Mouse (Mus musculus): ENCODE results near the gene Wdr4. TPM values are rescaled to one million over a fixed set of nuclear protein-coding genes. Genes with fewer than 3 reads are reported as not detected.

The Wdr4 gene
- total RNA-seq, 2 experiments from 2014 or later: 38.3 to 62.9 TPM

DNA sequence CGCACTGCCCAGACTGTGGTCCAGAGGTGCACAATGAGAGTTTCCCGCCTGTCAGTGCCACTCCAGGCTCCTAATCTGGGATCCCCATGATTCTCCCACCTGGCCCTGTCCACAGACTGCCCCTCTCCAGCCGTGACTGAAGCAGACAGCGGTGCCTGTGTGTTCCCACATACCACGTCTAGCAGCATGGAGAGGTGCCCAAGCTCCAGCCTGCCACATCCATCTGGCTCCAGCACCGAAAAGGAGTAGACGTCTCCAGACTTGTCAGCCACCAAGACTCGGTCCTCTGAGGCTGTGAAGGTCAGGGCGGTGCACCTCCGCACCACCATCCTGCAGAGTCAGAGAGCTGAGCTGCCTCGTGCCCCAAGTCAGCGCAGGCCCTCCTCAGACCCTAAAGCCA lies 16.4 kb downstream of the Wdr4 start:
- no peak for ATAC-seq (replicated peaks; ENCODE audit: low FRiP score, low TSS enrichment, poor library complexity, severe bottlenecking)

DNA sequence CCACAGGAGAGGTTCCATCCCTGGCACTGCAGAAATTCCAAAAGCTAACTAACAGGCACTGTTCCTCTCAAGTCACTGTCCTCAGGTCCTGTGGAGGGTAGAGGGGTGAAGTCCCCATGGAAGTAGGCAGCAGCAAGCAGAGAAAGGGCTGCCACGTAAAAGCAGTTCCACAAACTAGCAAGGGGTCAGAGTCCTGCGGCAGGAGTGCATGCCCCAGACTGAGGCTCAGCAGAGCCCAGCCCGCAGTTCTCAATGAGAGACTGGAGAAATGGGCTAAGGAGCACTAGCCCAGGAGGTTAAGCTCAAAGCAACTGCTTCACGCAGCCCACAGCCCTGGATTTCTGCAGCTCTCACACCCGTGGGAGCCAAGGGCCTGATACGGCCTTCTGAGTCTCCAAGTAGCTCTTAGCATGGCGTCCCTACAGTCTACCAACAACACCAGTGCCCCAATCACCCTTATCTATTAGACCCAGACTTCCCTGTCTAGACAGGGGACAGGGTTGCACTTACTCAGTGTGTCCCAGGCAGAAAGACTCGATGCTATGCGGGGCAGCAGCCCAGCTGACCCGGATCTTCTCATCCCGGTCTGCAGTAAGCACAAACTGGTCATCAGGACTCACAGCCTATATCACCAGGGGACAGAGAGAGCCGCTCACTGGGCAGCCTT lies 17.4 kb downstream of the Wdr4 start:
- ATAC-seq (replicated peaks; ENCODE audit: low FRiP score, low TSS enrichment, poor library complexity, severe bottlenecking): peak; percentile 91

DNA sequence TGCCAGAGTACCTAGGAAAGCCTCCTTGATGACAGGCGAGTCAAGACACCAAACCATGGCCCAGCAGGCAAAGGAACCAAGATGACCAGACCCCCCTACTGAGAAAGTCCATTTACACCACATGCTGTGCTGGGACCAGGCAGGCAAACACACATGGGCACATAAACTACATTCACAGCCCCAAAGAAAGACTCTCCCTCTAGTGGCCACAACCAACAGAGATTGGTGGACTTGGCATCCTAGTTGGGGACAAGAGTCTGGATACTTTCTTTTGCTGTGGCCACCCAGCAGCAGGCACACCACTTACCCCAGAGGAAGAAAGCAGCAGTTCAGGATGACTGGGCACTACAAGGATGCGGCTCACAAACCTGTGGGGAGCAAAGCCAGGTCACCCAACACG lies 18.9 kb downstream of the Wdr4 start:
- ATAC-seq (replicated peaks; ENCODE audit: low FRiP score, low TSS enrichment, poor library complexity, severe bottlenecking): no peak

DNA sequence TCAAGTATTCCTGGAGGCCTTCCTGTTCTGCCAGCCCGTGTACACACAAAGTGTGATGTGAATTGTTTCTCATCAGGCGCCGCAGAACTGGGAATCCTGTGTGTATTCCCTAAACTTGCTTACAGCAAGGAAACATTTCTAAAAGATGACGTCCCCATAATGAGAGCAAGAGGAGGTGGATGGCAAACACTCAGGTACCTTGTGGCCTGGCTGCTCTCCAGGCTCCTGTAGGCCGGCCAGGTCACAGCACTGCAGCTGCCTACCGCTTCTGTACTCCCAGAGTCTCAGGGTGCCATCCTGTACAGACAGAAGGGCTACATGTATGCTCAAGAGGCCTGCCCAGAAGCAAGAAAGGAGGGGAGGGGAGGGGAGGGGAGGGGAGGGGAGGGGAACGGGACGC lies 19.4 kb downstream of the Wdr4 start:
- ATAC-seq (replicated peaks; ENCODE audit: low FRiP score, low TSS enrichment, poor library complexity, severe bottlenecking): no peak

DNA sequence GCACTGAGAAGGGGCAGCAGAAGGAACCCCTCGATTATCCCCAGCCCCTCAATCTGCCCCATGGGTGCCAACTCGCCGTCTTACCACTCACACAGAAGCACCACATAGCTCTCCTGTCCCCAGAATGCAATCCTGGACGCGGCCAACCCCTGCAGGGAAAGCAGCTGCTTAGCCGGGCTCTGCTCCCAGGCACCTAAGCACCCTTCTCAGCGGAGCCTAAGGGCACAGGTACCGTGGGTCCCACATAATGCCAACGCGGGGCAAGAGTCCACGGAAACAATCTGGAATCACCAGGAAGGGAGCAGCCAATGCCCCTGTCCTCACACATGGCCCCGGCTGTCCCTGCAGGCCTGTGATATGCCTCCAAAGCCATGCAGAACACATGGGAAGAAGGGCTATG lies 20.1 kb downstream of the Wdr4 start:
- no peak for ATAC-seq (replicated peaks; ENCODE audit: low FRiP score, low TSS enrichment, poor library complexity, severe bottlenecking)

DNA sequence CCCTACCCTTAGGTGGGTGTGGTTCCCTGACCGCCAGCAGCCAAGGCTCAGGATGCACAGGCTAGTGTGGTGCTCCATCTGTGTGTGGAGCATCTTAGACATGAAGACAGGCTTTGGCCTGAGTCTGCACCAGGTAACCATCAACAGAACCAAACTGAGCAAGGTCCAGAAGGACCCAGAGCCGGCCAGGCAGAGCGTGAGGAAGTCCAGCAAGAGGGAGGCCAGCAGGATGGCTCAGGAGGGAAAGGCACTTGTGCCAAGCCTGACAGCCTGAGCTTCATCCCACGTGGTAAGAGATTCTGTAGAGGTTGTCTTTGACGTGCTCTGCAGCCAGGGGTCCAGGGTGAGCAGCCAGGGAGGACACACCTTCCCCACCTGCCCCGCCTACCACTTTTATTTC lies 22.1 kb downstream of the Wdr4 start:
- ATAC-seq (replicated peaks; ENCODE audit: low FRiP score, low TSS enrichment, poor library complexity, severe bottlenecking): no peak

DNA sequence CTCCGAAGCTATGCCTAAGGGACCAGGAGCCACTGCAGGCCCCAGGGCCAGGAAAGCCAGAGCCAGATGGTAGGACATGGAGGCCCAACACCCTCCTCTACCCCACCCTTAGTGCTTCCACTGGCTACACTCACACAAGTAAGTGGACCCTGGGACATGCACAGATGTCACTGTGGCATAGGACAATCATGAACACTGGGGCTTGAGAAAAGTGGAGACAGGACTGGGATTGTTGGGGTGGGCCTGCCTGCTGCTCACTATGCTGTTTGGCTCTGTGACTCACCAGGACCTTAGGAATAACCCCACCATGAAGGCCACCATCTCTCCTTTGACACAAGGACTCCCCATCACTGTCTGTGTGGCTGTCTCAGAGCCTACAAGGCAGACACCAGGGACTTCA lies 24.8 kb downstream of the Wdr4 start:
- ATAC-seq (replicated peaks; ENCODE audit: low FRiP score, low TSS enrichment, poor library complexity, severe bottlenecking): no peak

DNA sequence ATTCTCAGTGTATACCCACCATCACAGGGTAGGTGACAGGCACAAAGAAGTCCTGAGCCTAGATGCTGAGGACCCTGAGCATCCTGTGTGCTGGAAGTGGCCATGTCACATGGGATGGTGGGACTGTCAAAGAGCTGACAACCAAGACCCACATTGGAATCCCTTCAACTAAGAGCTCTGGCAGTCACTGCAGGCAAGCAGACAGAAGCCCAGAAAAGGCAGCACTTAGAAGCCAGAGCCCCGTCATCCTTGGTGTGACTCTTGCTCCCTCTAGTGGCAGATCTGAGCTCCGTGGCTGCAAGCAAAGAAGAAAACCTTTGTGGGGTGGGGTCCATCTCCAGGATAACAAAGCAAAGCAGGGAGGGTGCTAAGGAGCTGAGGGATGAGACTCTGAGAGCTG lies 27.4 kb downstream of the Wdr4 start:
- ATAC-seq (replicated peaks; ENCODE audit: low FRiP score, low TSS enrichment, poor library complexity, severe bottlenecking): peak; percentile 55; the same call in 1 of the 2 replicates

DNA sequence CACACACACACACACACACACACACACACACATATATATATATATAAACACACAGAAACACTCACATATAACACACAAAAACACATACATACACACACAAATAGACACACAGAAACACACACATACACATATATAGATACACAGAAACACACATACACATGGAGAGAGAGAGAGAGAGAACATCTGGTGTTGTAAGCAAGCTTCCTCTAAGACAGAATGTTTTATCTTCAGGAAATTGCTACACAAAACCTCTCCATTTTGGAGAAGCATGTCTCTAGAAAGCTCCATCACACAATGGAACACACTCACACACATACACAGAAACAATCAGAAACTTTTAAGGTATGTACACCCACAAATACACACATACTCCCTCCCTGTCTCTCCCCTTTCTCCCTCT lies 28.4 kb downstream of the Wdr4 start:
- no peak for ATAC-seq (replicated peaks; ENCODE audit: low FRiP score, low TSS enrichment, poor library complexity, severe bottlenecking)

DNA sequence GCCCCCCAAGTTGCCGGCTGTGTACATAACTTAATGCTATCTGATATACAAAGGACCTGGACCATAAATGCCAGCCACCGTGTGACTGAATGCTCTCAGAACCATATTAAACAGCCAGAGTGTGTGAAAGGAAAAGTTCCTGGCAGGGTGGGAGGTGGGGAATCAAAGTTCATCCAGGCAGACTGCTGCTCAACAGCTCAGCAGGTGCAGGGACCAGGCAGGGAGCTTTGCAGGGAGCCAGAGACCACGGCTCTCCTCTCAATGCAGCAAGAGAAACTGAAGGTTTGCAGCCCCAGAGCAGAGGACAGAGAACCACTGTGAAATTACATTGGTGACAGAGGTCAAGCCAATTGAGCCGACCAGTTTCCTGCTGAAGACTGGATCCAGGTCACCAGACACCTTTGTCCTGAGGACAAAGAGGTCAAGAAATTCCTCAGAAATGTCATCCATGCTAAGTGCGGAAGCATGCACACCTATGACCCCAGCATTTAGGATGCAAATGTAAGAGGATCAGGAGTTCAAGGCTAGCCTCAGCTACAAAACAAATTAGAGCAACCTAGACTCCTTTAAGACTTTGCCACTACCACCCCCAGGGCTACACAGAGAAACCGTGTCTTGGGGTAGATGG lies 32.2 kb downstream of the Wdr4 start:
- no peak for ATAC-seq (replicated peaks; ENCODE audit: low FRiP score, low TSS enrichment, poor library complexity, severe bottlenecking)

DNA sequence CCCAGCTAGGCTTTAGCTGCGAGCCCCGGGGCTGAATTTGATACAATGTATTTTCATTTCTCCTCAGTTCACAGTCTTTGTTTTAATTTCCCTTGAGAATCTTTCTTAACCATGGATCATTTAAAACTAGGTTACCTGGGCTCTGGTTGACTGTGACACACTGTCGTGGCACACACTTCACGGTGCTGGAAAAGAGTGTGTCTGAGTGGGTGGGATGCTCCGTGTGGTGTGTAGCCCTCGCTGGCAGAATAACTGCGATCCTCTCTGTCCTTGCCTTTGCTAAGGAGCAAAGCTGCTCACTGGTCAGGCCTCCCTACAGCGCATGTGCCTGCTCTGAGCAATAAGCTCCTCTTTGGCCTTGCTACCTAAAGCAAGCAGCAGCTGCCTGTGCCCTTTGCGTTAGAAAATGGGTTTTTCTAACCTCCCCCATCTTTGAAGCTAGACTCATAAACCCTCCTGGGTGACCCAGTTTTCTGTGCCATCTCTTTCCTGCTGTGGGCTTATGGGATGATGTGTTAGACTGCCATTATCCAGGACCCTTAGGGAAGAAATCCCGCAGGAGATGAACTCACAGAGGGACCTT lies 33.1 kb downstream of the Wdr4 start:
- no peak for ATAC-seq (replicated peaks; ENCODE audit: low FRiP score, low TSS enrichment, poor library complexity, severe bottlenecking)

DNA sequence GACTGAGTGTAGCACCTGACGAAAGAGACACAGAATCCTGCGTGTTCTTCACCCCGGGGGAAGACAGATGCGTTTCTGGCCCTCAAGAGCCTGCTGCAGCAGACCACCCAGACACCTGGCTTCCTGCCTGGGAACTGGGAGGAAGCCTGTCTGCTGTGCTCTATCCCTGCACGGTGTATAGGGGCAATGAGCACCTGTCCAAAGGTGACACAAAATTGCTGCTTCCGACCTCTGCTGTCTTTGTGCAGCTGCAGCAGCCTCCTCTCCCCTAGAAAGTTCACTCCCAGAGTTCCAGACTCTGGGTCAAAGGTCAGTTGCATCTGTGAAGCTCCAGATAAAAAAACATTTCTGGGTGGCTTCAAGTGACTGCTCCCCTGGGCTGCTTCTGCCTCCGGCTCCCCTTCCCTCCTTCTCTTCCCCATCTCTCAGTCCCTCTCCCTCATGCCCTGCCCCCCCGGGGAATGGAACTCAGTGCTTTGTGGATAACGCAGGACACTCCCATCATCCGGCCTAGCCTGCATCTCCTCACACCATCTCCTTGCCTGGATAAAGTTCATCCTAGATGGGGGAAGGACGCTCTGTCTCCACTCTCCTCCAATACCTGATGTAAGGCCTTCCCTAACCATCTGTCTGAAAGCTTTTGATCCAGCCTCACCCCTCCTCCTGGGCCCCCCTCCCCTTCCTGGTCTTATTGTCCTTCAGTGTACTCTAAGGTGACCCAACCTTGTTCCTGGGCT lies 40.5 kb downstream of the Wdr4 start:
- ATAC-seq (replicated peaks; ENCODE audit: low FRiP score, low TSS enrichment, poor library complexity, severe bottlenecking): no peak

DNA sequence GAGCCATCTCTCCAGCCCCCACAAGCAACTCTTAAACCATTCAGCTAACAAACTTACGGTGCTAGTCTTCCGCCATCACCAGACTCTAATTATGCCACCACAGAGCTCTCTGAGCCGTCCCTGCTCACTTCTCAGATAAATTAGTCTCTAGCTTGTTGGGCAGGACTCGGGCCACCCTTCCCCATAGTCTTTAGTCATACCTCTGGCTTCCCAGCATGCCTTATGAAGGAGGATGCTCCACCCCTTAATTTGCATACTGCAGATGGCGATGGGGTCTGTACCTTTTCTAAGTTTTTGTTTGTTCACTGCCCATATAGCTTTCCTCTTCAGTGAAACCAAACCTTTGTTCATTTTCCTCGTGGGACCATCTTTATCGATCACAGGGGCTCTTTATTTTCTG lies 41.2 kb downstream of the Wdr4 start:
- ATAC-seq (replicated peaks; ENCODE audit: low FRiP score, low TSS enrichment, poor library complexity, severe bottlenecking): no peak

DNA sequence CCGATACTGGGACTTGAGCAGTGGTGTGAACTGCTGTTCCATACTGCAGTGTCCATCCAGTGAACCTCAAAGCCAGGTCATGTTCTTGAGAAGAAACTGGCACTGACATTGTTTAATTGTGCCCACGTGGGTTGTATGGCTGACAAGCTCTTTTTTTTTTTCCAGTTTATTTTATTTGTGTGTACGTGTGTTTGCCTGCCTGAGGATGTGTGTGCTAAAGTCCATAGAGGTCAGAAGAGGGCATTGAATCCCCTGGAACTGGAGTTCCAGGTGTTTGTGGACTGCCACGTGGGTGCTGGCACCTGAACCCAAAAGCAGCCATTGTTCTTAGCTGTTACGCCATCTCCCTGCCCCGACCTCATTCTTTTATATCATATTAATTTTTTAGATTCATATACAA lies 45.4 kb downstream of the Wdr4 start:
- ATAC-seq (replicated peaks; ENCODE audit: low FRiP score, low TSS enrichment, poor library complexity, severe bottlenecking): no peak

DNA sequence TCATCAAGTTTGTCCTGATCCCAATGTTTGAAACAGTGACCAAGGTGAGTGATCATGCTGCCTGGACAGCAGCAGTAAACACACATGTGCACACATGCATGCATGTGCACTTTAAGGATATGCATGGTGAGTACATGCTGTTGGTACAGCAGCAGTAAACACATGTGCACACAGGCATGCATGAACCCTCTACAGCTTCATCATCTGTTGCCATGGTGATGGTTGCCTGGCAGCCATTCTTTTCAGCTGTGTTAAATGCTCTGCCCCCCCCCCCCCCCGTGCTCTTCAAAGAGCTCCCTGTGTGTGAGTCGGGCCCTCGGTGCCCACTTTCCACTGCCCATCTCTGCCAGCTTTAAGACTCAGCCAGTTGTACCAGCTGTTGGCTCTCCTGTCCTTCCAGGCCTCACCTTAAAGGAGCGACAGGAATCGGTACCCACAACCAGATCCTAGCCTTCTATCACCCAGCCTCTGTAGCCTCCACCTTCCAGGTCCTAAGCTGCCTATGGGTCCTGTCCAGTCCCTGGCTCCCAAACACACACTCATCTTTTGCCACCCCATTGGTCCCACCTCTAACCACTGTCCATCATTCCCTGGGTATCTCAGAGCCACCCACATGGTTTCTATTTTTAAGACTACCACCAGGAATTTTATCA lies 48.9 kb downstream of the Wdr4 start:
- no peak for ATAC-seq (replicated peaks; ENCODE audit: low FRiP score, low TSS enrichment, poor library complexity, severe bottlenecking)

DNA sequence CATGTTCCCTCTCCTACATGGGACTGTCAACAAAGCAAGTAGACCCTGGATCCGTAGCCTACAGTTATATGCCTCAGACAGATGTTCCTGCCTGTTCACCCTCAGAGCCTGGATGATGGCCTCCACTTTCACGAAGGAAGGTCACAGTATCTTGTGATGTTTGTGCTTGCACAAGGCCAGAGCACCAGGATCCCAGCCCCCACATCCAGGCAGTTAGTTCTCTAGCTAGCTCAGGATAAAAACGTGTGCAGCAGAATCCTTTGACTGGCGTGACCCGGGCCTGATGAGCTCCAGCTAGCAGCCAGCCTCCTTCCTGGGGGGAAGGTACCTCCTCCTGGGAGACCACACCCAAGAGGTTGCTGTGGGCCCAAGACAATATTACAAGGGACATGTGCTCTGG lies 51.3 kb downstream of the Wdr4 start:
- no peak for ATAC-seq (replicated peaks; ENCODE audit: low FRiP score, low TSS enrichment, poor library complexity, severe bottlenecking)

DNA sequence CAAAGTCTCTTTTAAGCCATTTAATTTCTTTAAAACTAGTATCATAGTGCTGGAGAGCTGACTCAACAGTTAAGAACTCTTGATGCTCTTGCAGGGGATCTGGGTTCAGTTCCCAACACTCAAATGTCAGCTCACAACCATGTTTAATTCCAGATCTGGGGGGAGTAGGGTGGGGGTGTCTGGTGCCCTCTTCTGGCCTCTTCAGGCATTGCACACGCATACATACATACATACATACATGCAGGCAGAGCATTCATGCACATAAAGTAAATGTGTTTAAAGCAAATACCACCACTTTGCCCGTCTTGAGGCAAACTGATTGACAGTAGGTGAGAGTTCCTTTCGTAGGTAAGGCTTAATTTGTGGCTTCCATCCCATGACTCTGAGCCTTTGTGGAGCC lies 52.9 kb downstream of the Wdr4 start:
- no peak for ATAC-seq (replicated peaks; ENCODE audit: low FRiP score, low TSS enrichment, poor library complexity, severe bottlenecking)

DNA sequence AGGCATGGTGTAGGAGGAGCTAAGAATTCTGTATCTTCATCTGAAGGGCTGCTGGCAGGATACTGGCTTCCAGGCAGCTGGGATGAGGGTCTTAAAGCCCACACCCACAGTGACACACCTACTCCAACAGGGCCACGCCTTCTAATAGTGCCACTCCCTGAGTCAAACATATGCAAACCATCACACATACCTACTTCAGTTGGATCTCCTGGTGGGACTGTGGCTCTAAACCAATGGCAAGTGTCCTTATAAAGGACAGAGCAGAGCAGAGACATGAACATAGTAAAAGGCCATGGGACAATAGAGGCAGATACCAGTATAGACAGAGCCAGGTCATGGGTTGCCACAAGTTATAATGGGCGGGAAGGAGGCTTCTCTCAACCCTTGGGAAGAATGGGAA lies 57.3 kb downstream of the Wdr4 start:
- no peak for ATAC-seq (replicated peaks; ENCODE audit: low FRiP score, low TSS enrichment, poor library complexity, severe bottlenecking)

DNA sequence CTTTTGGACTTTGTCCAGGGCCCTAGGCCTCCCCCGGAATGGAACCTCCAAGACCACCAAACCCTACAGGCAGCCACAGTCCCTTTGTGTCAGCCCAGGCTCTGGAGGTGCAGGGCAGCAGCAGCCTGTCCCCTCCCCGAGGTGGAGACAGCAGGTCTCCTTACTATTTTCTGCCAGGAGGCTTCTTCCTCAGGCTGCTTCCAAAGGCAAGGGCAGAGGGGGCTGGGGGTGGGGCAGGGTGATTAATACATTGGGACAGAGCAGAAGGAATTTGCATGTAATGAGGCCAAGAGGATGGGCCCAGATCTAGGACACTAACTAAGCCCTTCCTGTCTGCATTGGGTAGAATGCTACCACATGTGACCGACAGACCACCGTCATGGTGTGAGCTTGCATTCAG lies 59.4 kb downstream of the Wdr4 start:
- no peak for ATAC-seq (replicated peaks; ENCODE audit: low FRiP score, low TSS enrichment, poor library complexity, severe bottlenecking)

Measured in megakaryocyte-erythroid progenitor cell, adult 5-6 weeks (primary cell).